Mouse (Mus musculus) layer of hippocampus, adult 9-11 months (tissue): ENCODE measurements around the gene Wfdc21.
A peak's percentile ranks its signal among the peaks of the same experiment; 100 is the strongest.

Source experiments
- DNase-seq: peaks from one replicate; pipeline ENCODE4 v3.0.0; 2022

Wfdc21 gene

DNA sequence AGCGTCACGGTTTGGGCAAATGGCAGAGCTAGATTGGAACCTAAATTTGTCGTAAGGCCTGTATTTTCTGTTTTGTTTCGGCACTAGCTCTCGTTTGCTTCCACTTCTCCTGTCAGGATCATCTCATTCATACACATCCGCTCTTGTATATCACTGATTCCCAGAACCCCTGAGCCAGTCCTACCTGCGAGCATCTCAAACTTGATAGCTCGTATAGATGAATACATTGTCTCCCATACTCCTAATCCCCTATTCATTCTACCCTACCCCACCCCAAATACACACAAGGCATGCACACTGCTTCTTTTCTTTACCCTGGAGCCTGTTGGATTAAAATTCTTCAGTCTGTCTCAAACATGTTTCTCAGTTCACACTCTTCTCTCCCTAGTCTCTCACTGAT is 7.5 kb downstream of the Wfdc21 start:
- DNase-seq = no peak

DNA sequence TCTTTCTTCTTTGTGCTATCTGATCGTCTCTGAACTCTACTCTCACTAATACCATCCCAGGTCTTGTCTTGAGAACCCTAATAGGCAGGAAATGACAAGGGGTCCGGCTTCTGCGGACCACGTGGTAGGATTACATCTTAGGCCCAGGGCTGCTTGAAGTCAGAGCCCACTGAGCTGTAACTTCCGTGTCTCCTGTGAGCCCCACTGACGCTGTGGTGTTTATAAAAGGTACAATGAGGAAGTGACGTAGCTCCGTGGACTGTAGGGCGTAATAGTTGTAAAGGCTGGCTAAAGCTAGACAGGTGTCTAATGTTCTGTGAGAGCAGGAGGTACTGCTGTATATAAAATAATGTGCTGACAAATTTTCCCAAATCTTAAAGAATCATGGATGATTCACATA is 20.6 kb downstream of the Wfdc21 start:
- no peak for DNase-seq

DNA sequence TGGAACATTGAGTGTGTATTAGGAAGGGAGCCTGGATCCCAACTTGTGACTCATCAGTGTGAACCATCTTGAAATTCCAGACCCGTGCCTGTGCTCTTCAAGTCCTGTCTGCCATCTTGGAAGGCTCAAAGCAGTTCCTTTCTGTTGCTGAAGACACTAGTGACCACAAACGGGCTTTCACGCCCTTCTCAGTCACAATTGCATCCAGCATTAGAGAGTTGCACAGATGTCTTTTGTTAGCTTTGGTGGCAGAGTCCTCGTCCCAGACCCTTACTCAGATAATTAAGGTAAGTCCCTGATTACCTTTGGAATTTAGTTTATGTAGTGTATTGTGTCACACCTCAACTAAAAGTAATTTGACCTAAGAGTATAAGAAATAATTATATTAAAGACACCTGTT is 22.2 kb downstream of the Wfdc21 start:
- DNase-seq = no peak

DNA sequence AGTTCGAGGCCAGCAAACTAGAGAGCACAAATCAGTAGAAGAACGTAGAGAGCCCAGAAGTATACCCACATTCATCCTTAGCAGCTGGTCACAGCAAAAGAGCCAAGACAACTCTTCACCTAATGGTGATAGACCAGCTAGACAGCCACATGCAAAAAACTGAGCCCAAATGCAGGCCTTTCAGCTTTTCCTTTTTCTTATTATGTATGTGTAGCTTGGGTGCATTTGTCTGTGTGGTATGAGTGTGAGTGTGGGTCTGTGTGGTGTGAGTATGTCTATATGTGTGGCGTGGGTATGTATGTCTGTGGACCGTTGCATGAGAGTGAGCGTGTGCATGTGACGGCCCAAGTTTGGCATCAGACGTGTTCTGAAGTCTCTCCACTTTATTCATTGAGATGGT is 24.3 kb downstream of the Wfdc21 start:
- no peak for DNase-seq

DNA sequence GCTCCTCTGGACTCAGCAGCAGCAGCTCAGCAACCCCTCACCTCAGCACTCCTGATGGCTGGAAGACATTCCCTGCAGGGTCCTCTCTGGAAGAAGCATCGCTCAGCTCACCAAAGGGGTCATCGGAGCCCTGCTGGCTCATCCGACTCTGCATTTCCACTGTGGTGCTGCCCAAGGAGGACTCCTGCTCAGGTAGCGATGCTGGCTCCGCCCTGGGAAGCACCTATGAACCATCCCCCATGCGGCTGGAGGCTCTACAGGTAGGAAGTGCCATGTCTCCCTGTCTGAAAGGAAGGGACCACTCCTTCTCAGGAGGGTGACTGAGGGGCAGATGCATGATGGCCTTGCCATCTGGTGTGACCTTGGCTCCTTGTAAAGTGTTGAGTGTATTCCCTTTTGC is 25.6 kb downstream of the Wfdc21 start:
- no peak for DNase-seq

DNA sequence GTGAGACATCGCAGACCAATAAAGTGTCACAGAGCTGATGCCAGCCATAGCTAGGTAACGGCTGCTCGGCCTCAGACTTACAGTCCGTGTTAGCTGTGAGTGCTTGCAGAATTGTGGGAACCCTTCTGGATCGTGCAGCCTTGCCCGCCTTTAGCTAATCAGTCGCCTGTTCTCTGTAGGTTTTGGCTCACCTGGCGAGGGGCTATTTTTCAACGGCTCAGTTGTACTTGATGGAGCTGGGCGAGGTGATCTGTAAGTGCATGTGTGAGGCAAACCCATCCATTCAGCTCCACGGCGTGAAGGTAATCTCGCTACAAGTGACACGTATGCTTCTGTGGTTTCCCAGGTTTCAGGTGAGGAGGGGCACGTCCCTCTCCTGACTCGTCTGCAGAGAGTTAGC is 27.0 kb downstream of the Wfdc21 start:
- DNase-seq = no peak

DNA sequence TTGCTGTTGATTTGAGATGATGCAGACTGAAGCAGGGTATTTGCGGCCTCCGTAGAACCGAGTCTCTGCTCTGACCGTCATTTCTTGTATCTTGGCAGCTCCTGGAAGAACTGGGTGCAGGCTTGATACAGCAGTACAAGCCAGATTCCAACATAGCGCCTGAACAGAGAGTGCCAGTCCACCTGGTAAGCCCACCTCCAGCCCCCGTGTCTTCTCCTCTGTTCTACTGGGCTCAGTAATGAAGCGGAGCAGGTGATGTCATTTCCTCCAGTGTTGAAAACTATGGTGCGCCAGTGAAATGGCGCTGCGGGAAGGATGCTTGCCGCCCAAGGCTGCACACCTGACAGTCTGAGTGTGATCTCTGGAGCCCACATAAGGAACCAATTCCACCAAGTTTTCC is 27.6 kb downstream of the Wfdc21 start:
- DNase-seq = no peak

DNA sequence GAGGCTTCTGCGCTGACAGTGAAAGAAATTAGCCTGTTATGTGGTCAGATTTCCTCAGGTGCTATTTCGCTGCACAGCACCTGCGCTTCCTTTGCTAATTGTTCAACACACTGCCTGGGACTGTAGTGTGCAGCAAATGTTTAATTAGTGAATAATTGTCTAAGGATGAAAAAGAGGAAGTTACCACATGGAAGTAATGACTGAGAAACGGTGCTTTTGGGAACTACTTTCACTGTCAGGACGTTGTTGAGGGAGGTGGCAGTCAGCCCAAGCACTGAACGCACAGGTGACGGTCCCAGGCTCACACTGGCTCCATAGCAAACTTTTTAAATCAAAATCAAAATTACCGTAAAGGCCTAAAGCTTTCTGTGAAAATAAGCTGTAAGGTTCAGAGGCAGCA is 30.1 kb downstream of the Wfdc21 start:
- DNase-seq = no peak

DNA sequence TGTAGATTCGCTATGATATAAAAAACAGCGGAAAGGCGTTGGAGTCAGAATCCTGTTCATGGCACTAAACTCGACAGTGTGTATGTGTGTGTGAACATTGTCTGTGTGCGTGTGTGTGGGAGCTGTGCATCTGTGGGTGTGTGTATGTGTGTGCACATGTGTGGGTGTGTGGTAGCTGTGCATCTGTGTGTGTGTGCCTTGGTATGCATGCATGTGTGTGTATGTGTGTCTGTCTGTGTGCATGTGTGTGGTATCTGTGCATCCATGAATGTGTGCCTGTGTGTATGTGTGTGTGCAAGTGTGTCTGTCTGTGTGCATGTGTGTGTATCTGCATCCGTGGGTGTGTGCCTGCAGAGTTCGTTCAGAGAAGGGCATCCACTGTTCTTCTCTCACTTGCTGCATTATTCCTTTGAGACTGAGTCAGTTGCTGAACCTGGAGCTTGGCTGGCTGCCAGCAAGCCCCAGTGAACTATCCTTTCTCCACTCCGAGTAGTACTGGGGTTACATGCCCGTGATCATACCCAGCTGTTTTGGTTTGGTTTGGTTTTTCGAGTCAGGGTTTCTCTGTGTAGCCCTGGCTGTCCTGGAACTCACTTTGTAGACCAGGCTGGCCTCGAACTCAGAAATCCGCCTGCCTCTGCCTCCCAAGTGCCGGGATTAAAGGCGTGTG is 37.3 kb downstream of the Wfdc21 start:
- no peak for DNase-seq

DNA sequence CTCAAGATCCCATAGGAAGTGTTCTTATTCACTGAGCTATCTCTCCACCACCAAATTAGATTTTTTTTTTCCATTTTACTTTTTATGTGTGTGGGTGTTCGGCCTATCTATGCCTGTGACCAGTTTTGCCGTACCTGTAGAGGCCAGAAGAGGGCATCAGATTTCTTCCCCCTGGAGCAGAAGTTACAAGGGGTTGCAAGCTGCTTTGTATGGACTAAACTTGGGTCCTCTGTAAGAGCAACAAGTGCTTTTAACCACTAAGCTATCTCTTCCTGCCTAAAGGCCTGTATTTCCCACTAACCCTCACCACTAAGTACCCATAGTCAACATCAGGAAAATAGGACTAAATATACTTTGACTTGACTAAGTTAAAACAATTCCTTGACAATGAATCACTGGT is 37.9 kb downstream of the Wfdc21 start:
- DNase-seq = no peak

DNA sequence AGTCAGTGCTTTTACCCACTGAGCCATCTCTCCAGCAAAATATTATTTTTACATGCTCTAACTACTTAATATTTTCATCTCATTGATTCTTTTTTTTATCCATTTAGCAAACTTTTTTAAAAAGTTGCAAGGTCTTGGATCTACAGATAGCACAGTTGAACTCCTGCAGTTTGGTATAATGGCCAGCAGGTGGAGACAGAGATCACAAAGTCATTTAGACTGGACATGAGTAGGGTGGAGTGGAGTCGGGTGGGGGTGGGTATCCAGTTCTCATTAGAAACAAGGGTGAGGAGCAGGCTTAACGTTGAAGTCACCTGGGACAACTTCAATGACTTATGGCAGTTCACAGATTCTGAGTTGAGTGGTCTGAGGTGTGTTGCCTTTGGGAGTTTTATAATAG is 38.6 kb downstream of the Wfdc21 start:
- DNase-seq = peak; percentile 20

DNA sequence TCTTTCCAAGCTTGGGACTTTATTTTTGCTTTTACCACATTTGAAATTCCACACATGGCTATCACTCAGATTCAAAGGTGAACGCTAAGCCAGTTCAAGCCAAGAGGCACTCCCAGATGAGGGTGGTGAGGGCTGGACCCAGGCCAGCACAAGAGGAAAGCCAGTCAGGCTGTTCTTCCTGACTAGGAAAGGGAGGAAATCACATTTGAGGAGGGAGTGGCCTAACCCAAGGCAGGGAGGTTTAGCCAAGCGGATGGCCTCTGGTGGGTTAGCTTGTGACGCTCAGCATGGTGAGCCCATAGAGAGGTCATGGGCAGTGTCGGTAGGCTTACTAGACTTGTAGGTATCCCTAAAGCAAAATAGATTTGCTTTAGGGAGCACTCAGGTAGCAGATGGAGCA is 40.1 kb downstream of the Wfdc21 start:
- no peak for DNase-seq

DNA sequence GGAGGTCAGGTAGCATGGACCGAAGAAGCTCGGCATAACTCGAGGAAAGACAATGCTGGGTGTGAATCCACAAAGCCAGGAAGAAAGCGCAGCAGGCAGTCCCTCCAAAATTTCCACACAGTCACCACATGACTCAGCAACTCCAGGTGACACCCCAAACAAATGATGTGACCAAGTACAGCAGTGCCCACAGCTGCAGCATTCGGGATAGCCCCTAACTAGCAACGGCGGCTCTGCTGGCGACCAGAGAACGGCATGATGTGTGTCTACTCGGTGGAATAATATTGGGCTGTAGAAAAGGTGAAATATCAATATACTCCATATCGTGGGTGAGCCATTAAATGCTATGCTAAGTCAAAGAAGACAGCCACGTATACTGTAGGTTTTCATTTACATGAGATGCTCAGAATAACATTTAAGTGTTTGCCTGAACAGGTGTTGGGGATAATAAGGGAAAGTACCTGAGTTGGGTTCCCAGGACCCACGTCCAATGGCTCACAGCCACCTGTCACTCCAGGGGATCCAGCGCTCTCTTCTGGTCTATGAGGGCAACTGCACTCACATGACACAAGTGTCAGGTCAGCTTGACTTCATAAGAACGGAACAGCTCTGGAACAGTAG is 40.8 kb downstream of the Wfdc21 start:
- no peak for DNase-seq

DNA sequence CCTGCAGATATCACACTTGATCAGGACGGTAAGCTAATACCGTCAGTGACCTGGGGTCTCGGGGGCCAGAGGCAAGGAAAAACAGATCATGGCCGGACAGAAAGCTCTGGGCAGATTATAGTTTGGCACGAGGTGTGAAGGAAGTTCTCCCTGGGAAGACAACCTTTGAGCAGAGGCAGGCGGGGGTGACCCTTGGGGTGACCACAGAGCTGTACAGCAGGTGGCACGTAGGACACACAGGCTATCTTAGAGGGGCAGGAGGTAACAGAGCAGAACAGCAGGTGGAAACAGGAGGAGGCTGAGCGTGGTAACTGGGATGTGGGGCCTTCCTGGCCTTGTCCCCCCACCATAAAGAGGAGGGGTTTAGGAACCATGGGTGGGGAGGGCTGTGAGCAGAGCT is 41.6 kb downstream of the Wfdc21 start:
- DNase-seq = no peak

DNA sequence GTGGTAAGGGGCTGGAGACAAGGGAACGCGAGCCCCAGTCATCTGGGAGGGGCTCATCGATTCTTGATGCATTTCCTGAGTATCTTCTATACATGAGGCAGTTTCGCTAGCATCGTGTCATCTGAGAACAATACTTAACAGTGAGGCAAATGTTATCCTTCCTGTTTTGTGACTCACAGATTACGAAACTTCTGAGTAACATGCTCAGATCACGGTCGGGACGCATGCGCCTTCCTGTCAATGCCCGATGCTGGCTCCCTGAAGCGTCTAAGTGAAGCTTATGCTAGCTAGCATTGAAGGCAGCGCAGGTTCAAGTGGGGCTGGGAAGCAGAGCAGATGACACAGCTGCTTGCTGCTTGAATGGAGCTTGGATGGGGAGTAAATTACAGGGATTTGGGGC is 42.5 kb downstream of the Wfdc21 start:
- DNase-seq = peak; percentile 41

DNA sequence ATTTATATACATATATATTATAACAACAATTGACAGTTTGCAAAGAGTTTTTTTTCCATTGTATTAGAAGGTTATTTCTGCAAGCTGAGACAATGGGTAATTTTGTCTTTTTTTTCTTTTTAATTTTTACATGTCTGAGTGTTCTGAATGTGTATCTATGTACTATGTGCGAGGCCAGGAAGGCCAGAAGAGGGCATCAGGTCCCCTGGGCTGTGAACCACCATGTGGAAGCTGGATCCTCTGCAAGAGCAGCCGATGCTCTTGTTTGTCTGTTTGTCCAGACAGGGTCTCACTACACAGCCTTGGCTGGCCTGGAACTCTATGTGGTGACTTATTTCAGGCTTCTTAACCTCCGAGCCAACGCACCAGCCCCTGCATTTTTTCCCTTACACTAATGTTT is 44.4 kb downstream of the Wfdc21 start:
- no peak for DNase-seq

DNA sequence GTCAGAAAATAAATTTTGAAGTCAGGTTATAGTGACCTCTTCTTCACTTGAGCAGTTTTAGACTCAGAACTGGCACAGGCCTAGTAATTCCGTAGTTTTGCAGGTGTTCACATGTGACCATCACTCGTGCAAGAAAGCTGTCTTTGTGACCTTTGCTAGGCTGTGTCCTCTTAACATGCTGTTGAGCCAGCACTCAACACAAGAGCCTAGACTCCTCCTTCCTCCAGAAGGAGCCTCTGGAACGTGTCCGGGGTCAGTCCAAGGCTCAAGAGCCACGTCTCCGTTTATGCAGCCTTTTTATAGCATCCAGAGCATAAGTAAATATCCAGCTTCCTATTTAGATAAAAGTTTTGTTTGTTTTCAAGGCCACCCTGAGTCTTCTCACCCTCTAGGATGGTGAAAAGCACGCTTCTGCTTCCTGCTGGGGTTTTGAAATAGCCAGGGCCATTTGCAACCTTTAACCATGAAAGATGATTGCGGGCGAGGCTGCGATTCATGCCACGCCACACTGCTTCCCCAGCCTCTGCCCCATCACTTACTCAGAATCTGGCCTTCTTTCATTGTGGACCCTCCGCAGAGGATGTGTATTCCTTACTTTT is 45.7 kb downstream of the Wfdc21 start:
- no peak for DNase-seq

DNA sequence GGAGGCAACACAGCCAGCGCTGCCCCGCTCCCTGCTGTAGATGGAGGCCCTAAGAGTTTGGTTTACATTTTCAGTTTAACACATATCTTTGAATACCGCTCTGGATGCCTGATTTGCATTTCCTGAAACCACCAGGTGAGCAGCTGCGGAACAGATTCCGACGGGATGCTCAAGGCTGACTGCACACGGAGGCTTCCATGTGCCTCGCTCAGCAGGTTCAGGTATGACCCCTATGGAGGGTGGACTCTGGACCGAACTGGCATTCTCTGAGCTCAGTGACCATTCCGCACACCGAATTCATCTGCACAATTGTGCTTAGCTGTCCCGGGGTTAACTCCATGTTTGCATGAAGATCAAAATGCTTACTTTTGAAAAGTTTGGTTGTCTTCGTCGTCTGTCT is 46.5 kb downstream of the Wfdc21 start:
- no peak for DNase-seq

DNA sequence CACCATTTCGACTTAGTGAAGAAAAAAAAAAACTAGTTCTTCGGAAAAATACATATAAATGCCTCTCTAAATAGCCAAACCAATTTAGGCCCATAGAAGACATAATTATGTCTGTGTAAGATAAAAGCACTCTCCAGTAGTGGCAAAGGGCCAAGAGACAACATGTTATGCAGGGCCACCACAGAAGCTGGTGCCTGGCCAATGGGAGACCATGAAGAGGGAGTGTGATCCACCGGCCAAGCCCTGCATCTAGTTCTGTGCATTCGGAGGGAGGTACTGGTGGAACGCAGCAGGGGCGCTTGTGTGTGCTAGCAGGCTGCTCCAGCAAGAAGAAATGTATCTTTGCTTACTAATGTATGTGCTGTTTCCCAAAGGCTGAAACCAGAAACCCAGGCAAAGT is 49.4 kb downstream of the Wfdc21 start:
- no peak for DNase-seq

DNA sequence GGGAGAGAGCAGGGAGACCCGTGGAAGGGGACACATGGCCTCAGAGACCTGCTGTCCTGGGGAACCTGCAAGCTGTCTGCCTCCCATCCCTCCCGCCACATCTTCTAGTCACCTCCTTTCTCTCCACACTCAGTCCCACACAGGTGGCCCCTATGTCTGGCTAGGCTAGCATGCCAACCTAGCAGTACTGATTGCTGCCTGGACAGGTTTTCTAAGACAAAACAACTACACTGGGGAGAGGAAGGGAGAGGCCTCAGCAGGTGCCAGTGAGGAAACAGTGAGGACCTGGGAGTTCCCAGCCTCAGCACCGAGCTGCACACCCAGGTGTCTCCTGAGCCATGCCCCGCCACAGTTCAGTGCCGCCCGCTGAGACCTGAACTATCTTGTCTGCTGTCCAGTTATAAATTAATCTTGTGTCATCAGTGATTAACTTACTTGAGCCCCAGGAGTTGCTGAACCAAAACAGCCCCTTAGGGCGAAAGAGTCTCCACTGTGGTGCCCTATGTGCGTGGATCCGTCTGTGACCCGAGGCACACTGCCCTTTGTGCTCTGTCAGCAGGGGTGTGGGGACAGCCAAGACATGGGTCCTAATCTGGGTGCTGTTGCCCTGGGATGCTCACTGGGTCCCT is 50.4 kb downstream of the Wfdc21 start:
- DNase-seq = no peak

DNA sequence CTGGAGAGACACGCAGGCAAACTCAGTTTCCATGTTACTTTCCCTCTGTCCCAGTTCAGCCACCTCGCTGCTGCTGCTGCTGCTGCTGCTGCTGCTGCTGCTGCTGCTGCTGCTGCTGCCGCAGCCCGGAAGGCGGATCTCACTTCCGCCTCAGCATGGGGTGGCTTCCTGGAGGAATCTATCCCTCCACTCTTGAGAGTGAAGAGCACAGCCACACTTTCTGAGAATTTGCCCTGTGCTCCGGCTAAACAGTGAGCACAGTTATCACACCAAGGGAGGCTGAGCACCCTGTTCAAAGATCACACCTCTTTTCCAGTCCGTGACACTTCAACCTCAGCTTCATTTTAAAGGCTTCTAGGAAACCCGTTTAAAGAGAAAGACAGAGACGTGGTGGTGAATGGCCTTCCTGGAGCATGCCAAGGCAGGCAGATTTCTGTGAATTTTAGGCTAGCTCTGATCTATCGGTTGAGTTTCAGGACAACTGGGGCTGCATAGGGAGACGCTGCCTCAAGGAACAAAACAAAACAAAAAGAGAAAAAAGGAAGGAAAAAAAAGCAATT is 53.2 kb downstream of the Wfdc21 start:
- no peak for DNase-seq

DNA sequence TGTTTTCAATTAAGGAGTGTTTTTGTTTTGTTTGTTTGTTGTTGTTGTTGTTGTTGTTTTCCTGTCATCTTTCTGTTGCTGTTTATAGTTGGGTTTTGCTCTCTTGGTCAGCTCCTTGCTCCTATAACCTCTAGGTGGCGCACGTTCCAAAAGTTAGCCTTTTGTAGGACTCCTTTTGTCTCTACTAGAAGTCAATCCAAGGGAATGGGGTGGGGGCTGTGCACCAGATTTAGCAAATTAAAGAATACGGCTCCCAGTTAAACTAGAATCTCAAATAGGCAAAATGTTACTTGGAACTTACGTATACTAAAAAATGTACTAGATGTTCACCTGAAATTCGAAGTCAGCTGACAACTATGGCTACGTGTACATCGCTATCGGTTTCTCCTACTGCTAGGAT is 55.4 kb downstream of the Wfdc21 start:
- DNase-seq = no peak
